Mouse (Mus musculus): ENCODE measurements around the gene Abcb10. TPM values are rescaled to one million over a fixed set of nuclear protein-coding genes. Genes with fewer than 3 reads are reported as not detected.

Gene Abcb10
- total RNA-seq, 1 experiment = 24.6 TPM

GRCm38 (mm10) chr8:123960056-123960455, 22.9 kb downstream of the Abcb10 start:
- Histone ChIP-seq H3K4me3 (ENCODE audit: insufficient read depth in 1 of 2, low read depth in 1 of 2, low read length in 2 of 2, poor library complexity in 1 of 2, severe bottlenecking in 1 of 2) (no peak overlapping the region), H3K36me3 (ENCODE audit: control insufficient read depth, insufficient read depth, low read length, poor library complexity, severe bottlenecking) (peaks cover 10% of the 10 kb centered on the region; the same call in 1 of the 2 replicates), H3K9me3 (ENCODE audit: control insufficient read depth, insufficient read depth, low read depth, low read length) (no peaks in the 10 kb centered on the region), H3K9ac (ENCODE audit: insufficient read depth, low read depth, low read length, poor library complexity, severe bottlenecking) (no peak overlapping the region), H3K4me1 (ENCODE audit: control insufficient read depth in 2 of 2, insufficient read depth in 2 of 2, low read length in 2 of 2, poor library complexity in 1 of 2) (no peaks in the 10 kb centered on the region), H3K27ac (ENCODE audit: insufficient read depth, low read depth, low read length, poor library complexity, severe bottlenecking) (no peak overlapping the region)
- in situ Hi-C loops (cut with MboI; ENCODE audit: low sequenced_read_pairs in 2 of 2, unreplicated experiment in 2 of 2) = no loop called here
- DNase-seq (ENCODE audit: low read depth, low spot score) = no peak
- TF ChIP-seq ZNF384 (IDR thresholded peaks at IDR 0.05; ENCODE audit: low read depth, low read length) (no peak), CHD2 (IDR thresholded peaks at IDR 0.05; ENCODE audit: low read depth, low read length) (no peak), MAFK (IDR thresholded peaks at IDR 0.05; ENCODE audit: insufficient read depth, low read depth, low read length) (no peak), HCFC1 (IDR thresholded peaks at IDR 0.05; ENCODE audit: borderline replicate concordance, insufficient read depth, low read length) (no peak), ZC3H11A (IDR thresholded peaks at IDR 0.05; ENCODE audit: borderline replicate concordance, low read depth, low read length) (no peak)

- Histone ChIP-seq H3K4me3 (ENCODE audit: insufficient read depth in 1 of 2, low read depth in 1 of 2, low read length in 2 of 2, poor library complexity in 1 of 2, severe bottlenecking in 1 of 2) (no peak overlapping the region), H3K4me1 (ENCODE audit: control insufficient read depth in 2 of 2, insufficient read depth in 2 of 2, low read length in 2 of 2, poor library complexity in 1 of 2) (no peaks in the 10 kb centered on the region), H3K36me3 (ENCODE audit: control insufficient read depth, insufficient read depth, low read length, poor library complexity, severe bottlenecking) (peaks cover 11% of the 10 kb centered on the region; the same call in 1 of the 2 replicates), H3K9me3 (ENCODE audit: control insufficient read depth, insufficient read depth, low read depth, low read length) (no peaks in the 10 kb centered on the region), H3K27ac (ENCODE audit: insufficient read depth, low read depth, low read length, poor library complexity, severe bottlenecking) (no peak overlapping the region), H3K9ac (ENCODE audit: insufficient read depth, low read depth, low read length, poor library complexity, severe bottlenecking) (no peak overlapping the region)
- no peak for DNase-seq (ENCODE audit: low read depth, low spot score)
- in situ Hi-C loops (cut with MboI; ENCODE audit: low sequenced_read_pairs in 2 of 2, unreplicated experiment in 2 of 2) = no loop called here
- TF ChIP-seq MAFK (IDR thresholded peaks at IDR 0.05; ENCODE audit: insufficient read depth, low read depth, low read length) (no peak), HCFC1 (IDR thresholded peaks at IDR 0.05; ENCODE audit: borderline replicate concordance, insufficient read depth, low read length) (no peak), CHD2 (IDR thresholded peaks at IDR 0.05; ENCODE audit: low read depth, low read length) (no peak), ZC3H11A (IDR thresholded peaks at IDR 0.05; ENCODE audit: borderline replicate concordance, low read depth, low read length) (no peak), ZNF384 (IDR thresholded peaks at IDR 0.05; ENCODE audit: low read depth, low read length) (no peak)
These were observed 23.4 kb downstream of the Abcb10 start for GRCm38 (mm10) chr8:123959473-123959872.

GRCm38 (mm10) chr8:123958130-123958529, 24.8 kb downstream of the Abcb10 start:
- Histone ChIP-seq H3K4me3 (ENCODE audit: insufficient read depth in 1 of 2, low read depth in 1 of 2, low read length in 2 of 2, poor library complexity in 1 of 2, severe bottlenecking in 1 of 2) (no peak overlapping the region), H3K4me1 (ENCODE audit: control insufficient read depth in 2 of 2, insufficient read depth in 2 of 2, low read length in 2 of 2, poor library complexity in 1 of 2) (no peaks in the 10 kb centered on the region), H3K9ac (ENCODE audit: insufficient read depth, low read depth, low read length, poor library complexity, severe bottlenecking) (no peak overlapping the region), H3K9me3 (ENCODE audit: control insufficient read depth, insufficient read depth, low read depth, low read length) (no peaks in the 10 kb centered on the region), H3K27ac (ENCODE audit: insufficient read depth, low read depth, low read length, poor library complexity, severe bottlenecking) (no peak overlapping the region), H3K36me3 (ENCODE audit: control insufficient read depth, insufficient read depth, low read length, poor library complexity, severe bottlenecking) (peaks cover 14% of the 10 kb centered on the region; the same call in 1 of the 2 replicates)
- in situ Hi-C loops (cut with MboI; ENCODE audit: low sequenced_read_pairs in 2 of 2, unreplicated experiment in 2 of 2) = no loop called here
- no peak for DNase-seq (ENCODE audit: low read depth, low spot score)
- TF ChIP-seq ZC3H11A (IDR thresholded peaks at IDR 0.05; ENCODE audit: borderline replicate concordance, low read depth, low read length) (no peak), HCFC1 (IDR thresholded peaks at IDR 0.05; ENCODE audit: borderline replicate concordance, insufficient read depth, low read length) (no peak), ZNF384 (IDR thresholded peaks at IDR 0.05; ENCODE audit: low read depth, low read length) (no peak), CHD2 (IDR thresholded peaks at IDR 0.05; ENCODE audit: low read depth, low read length) (no peak), MAFK (IDR thresholded peaks at IDR 0.05; ENCODE audit: insufficient read depth, low read depth, low read length) (no peak)

- Histone ChIP-seq H3K36me3 (ENCODE audit: control insufficient read depth, insufficient read depth, low read length, poor library complexity, severe bottlenecking) (peaks cover 8% of the 10 kb centered on the region; the same call in 1 of the 2 replicates), H3K4me1 (ENCODE audit: control insufficient read depth in 2 of 2, insufficient read depth in 2 of 2, low read length in 2 of 2, poor library complexity in 1 of 2) (peaks cover 0 to 2% of the 10 kb centered on the region in 2 experiments; a peak in 1 of 4 replicates), H3K27ac (ENCODE audit: insufficient read depth, low read depth, low read length, poor library complexity, severe bottlenecking) (no peak overlapping the region), H3K4me3 (ENCODE audit: insufficient read depth in 1 of 2, low read depth in 1 of 2, low read length in 2 of 2, poor library complexity in 1 of 2, severe bottlenecking in 1 of 2) (no peak overlapping the region), H3K9ac (ENCODE audit: insufficient read depth, low read depth, low read length, poor library complexity, severe bottlenecking) (no peak overlapping the region), H3K9me3 (ENCODE audit: control insufficient read depth, insufficient read depth, low read depth, low read length) (no peaks in the 10 kb centered on the region)
- TF ChIP-seq ZNF384 (IDR thresholded peaks at IDR 0.05; ENCODE audit: low read depth, low read length) (no peak), MAFK (IDR thresholded peaks at IDR 0.05; ENCODE audit: insufficient read depth, low read depth, low read length) (no peak), ZC3H11A (IDR thresholded peaks at IDR 0.05; ENCODE audit: borderline replicate concordance, low read depth, low read length) (no peak), HCFC1 (IDR thresholded peaks at IDR 0.05; ENCODE audit: borderline replicate concordance, insufficient read depth, low read length) (no peak), CHD2 (IDR thresholded peaks at IDR 0.05; ENCODE audit: low read depth, low read length) (no peak)
- in situ Hi-C loops (cut with MboI; ENCODE audit: low sequenced_read_pairs in 2 of 2, unreplicated experiment in 2 of 2) = no loop called here
- DNase-seq (ENCODE audit: low read depth, low spot score) = no peak
These were observed 28.7 kb downstream of the Abcb10 start for GRCm38 (mm10) chr8:123954246-123954645.

Measured in ES-E14 (cell line).